Mouse (Mus musculus) midbrain, embryonic 12.5 days (tissue): ENCODE results near the gene Mapre3. TPM values are rescaled to one million over a fixed set of nuclear protein-coding genes. Genes with fewer than 3 reads are reported as not detected.
A peak's percentile ranks its signal among the peaks of the same experiment; 100 is the strongest.

ENCODE experiments used
- ATAC-seq: fragments of 200-750 bp; cut with Nextera tagmentation; 2 replicates; pipeline ENCODE4 v1.8.0; 2017; ENCODE audit warnings: low read depth, moderate TSS enrichment, moderate library complexity; ENCODE audit not compliant: low FRiP score
- H3K27ac ChIP-seq: fragments of 300-500 bp; sonication (generic); replicated peaks from 2 replicates; pipeline ENCODE4 v1.5.1; 2016; ENCODE audit warnings: mild to moderate bottlenecking
- H3K27me3 ChIP-seq: fragments of 300-500 bp; sonication (generic); 2 replicates; pipeline ENCODE4 v1.6.1; 2016; ENCODE audit warnings: mild to moderate bottlenecking
- H3K36me3 ChIP-seq: fragments of 300-500 bp; sonication (generic); 2 replicates; pipeline ENCODE4 v1.6.1; 2016
- H3K4me1 ChIP-seq: fragments of 300-500 bp; sonication (generic); 2 replicates; pipeline ENCODE4 v1.6.1; 2016
- H3K4me2 ChIP-seq: fragments of 300-500 bp; sonication (generic); replicated peaks from 2 replicates; pipeline ENCODE4 v1.6.1; 2016; ENCODE audit warnings: mild to moderate bottlenecking, moderate library complexity
- H3K4me3 ChIP-seq: fragments of 300-500 bp; sonication (generic); 2 replicates; pipeline ENCODE4 v1.5.1; 2016; ENCODE audit warnings: mild to moderate bottlenecking
- H3K9ac ChIP-seq: fragments of 300-500 bp; sonication (generic); replicated peaks from 2 replicates; pipeline ENCODE4 v1.6.1; 2016; ENCODE audit warnings: mild to moderate bottlenecking, moderate library complexity
- H3K9me3 ChIP-seq: fragments of 300-500 bp; sonication (generic); 2 replicates; pipeline ENCODE4 v1.6.1; 2016; ENCODE audit warnings: mild to moderate bottlenecking
- WGBS: fragments of 180-500 bp; shearing (Covaris S2); methylation state at CpG from one replicate; pipeline ENCODE4 v1.1.7; 2016; 5-methylcytosine and 5-hydroxymethylcytosine counted together
- polyA plus RNA-seq: library from polyadenylated mRNA; unstranded; fragments of >200 nt; fragmentation: Nextera tagmentation; extraction: Ambion mirVana; gene quantifications from 2 replicates; pipeline ENCODE4 v1.2.1, GENCODE M21; 2016

Gene Mapre3
- polyA plus RNA-seq, 1 experiment from 2014 or later = 77.7 TPM

GRCm38 (mm10) chr5:30912156-30912555 is 97.7 kb downstream of the Mapre3 start:
- no peak overlapping the region for H3K4me2 ChIP-seq
- H3K36me3 ChIP-seq = no peaks in the 10 kb centered on the region
- H3K4me1 ChIP-seq = peaks cover 43% of the 10 kb centered on the region
- ATAC-seq = no peak
- no peaks in the 10 kb centered on the region for H3K9me3 ChIP-seq
- H3K27me3 ChIP-seq = peaks cover 3% of the 10 kb centered on the region; the same call in 1 of the 2 replicates
- H3K9ac ChIP-seq = no peak overlapping the region
- 67% methylated on average over 5 of the region's 5 CpGs for WGBS
- peak overlapping the region; percentile 79 for H3K27ac ChIP-seq
- no peak overlapping the region for H3K4me3 ChIP-seq

- WGBS = 26% methylated on average over 13 of the region's 13 CpGs
- H3K4me2 ChIP-seq = peak within 1 kb of the TSS; percentile 22; the same call in 1 of the 2 replicates
- peaks cover 3% of the 10 kb centered on the region; the same call in 1 of the 2 replicates for H3K27me3 ChIP-seq
- no peaks in the 10 kb centered on the region for H3K36me3 ChIP-seq
- H3K4me1 ChIP-seq = peaks cover 39% of the 10 kb centered on the region
- peak within 1 kb of the TSS; percentile 14 for H3K4me3 ChIP-seq
- H3K9ac ChIP-seq = peak within 1 kb of the TSS; percentile 40
- peak within 1 kb of the TSS; percentile 79 for H3K27ac ChIP-seq
- ATAC-seq = no peak
- no peaks in the 10 kb centered on the region for H3K9me3 ChIP-seq
Measured at GRCm38 (mm10) chr5:30913060-30913841, 98.8 kb downstream of the Mapre3 start, which contains the start of gene Emilin1. Emilin1 (plus strand) TSS chr5:30913402.

GRCm38 (mm10) chr5:30914101-30914635 is 99.7 kb downstream of the Mapre3 start:
- Histone ChIP-seq H3K4me3 (peak overlapping the region; percentile 14), H3K4me2 (peak overlapping the region; percentile 22; the same call in 1 of the 2 replicates), H3K36me3 (0 out of 2 replicates have a peak, but pooled peaks cover 2% of the 10 kb centered on the region), H3K27ac (peak overlapping the region; percentile 79), H3K9me3 (no peaks in the 10 kb centered on the region), H3K4me1 (peaks cover 35% of the 10 kb centered on the region), H3K9ac (peak overlapping the region; percentile 28; the same call in 1 of the 2 replicates), H3K27me3 (no peaks in the 10 kb centered on the region)
- 80% methylated on average over 7 of the region's 7 CpGs for WGBS
- ATAC-seq = no peak

GRCm38 (mm10) chr5:30914849-30915248 is 100.4 kb downstream of the Mapre3 start:
- 81% methylated on average over 6 of the region's 6 CpGs for WGBS
- 0 out of 2 replicates have a peak, but pooled peaks cover 2% of the 10 kb centered on the region for H3K36me3 ChIP-seq
- H3K4me1 ChIP-seq = peaks cover 35% of the 10 kb centered on the region
- no peak overlapping the region; the same call in 1 of the 2 replicates for H3K4me3 ChIP-seq
- 0 out of 2 replicates have a peak overlapping the region, but pooled peaks have one; percentile 43 for H3K27ac ChIP-seq
- H3K27me3 ChIP-seq = no peaks in the 10 kb centered on the region
- ATAC-seq = no peak
- 0 out of 2 replicates have a peak overlapping the region, but pooled peaks have one; percentile 28 for H3K9ac ChIP-seq
- H3K9me3 ChIP-seq = no peaks in the 10 kb centered on the region
- H3K4me2 ChIP-seq = peak overlapping the region; percentile 22

- 72% methylated on average over 9 of the region's 9 CpGs for WGBS
- Histone ChIP-seq H3K4me1 (peaks cover 39% of the 10 kb centered on the region), H3K9ac (no peak overlapping the region), H3K9me3 (no peaks in the 10 kb centered on the region), H3K27ac (peak overlapping the region; percentile 43), H3K27me3 (peaks cover 3% of the 10 kb centered on the region; the same call in 1 of the 2 replicates), H3K4me3 (peak overlapping the region; percentile 16), H3K4me2 (peak overlapping the region; percentile 22; the same call in 1 of the 2 replicates), H3K36me3 (0 out of 2 replicates have a peak, but pooled peaks cover 2% of the 10 kb centered on the region)
- ATAC-seq = peak; percentile 62
Measured at GRCm38 (mm10) chr5:30915456-30915855, 101.0 kb downstream of the Mapre3 start.

Other genes starting within 250 kb of the Mapre3 start
- 0.82 and 1.3 TPM in 2 replicates for gene Kcnk3, start 226.5 kb upstream of the Mapre3 start, polyA plus RNA-seq
- gene Slc35f6, start 166.7 kb upstream of the Mapre3 start, polyA plus RNA-seq = 25.4 and 29.1 TPM in 2 replicates
- 268 and 290 TPM in 2 replicates for gene Cenpa, start 147.9 kb upstream of the Mapre3 start, polyA plus RNA-seq
- gene Dpysl5, start 103.1 kb upstream of the Mapre3 start, polyA plus RNA-seq = 136 and 153 TPM in 2 replicates
- gene Tmem214, start 53.4 kb downstream of the Mapre3 start, polyA plus RNA-seq = 58.4 and 65.5 TPM in 2 replicates
- 30.6 and 32.1 TPM in 2 replicates for gene Agbl5, start 74.1 kb downstream of the Mapre3 start, polyA plus RNA-seq
- 298 and 304 TPM in 2 replicates for gene Ost4, start 93.1 kb downstream of the Mapre3 start, polyA plus RNA-seq
- gene Emilin1, start 98.8 kb downstream of the Mapre3 start, polyA plus RNA-seq = 49.8 and 79.9 TPM in 2 replicates
- 5.6 TPM in 2 replicates for gene Khk, start 106.8 kb downstream of the Mapre3 start, polyA plus RNA-seq
- 7.8 and 9.0 TPM in 2 replicates for gene Cgref1, start 130.9 kb downstream of the Mapre3 start, polyA plus RNA-seq
- 121 and 131 TPM in 2 replicates for gene Preb, start 145.7 kb downstream of the Mapre3 start, polyA plus RNA-seq
- not detected in 2 replicates for gene Tcf23, start 154.0 kb downstream of the Mapre3 start, polyA plus RNA-seq
- 117 and 120 TPM in 2 replicates for gene Atraid, start 233.7 kb downstream of the Mapre3 start, polyA plus RNA-seq
- gene Slc5a6, start 234.3 kb downstream of the Mapre3 start, polyA plus RNA-seq = 11.7 and 12.9 TPM in 2 replicates
- 39.2 and 39.7 TPM in 2 replicates for gene Cad, start 240.1 kb downstream of the Mapre3 start, polyA plus RNA-seq